Mouse (Mus musculus) adrenal gland, adult 2 months (tissue): Measurements from ENCODE around the gene Slc39a3. TPM values are rescaled to one million over a fixed set of nuclear protein-coding genes. Genes with fewer than 3 reads are reported as not detected.
"Not testable (repeated sequence)": the region's sequence is repeated elsewhere in the genome, so short reads cannot be mapped to it uniquely, and the experiment has no call there.

Source experiments
- DNase-seq: peaks from one replicate; pipeline ENCODE4 v3.0.0; 2021
- polyA plus RNA-seq: library from polyadenylated mRNA; depleted of rRNA; stranded (reverse); fragments of >200 nt; gene quantifications from 2 replicates; pipeline ENCODE4 v1.2.3, GENCODE M21; 2012
- total RNA-seq, 2 experiments: library from RNA; stranded (reverse); gene quantifications; 2 replicates each; pipeline ENCODE4 v1.2.3; 2021

The Slc39a3 gene
- total and polyA plus RNA-seq, 3 experiments, result 50.9 to 154 (median 53.0) TPM

GRCm38 (mm10) chr10:81050645-81051044 lies 13.4 kb upstream of the Slc39a3 start:
- no peak for DNase-seq

DNA sequence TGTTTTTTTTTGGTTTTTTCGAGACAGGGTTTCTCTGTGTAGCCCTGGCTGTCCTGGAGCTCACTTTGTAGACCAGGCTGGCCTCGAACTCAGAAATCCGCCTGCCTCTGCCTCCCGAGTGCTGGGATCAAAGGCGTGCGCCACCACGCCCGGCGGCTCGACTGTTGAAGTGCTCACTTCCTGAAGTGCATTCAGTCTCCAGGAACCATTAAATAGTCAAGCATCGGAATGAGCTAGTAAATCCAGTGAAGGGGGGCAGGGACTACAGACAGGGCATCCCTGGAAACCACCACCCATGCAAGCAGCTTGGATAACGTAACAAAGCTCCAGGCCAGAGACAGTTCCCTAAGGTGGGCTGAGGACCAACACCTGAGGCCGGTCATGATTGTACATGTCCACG lies 8.0 kb upstream of the Slc39a3 start:
- not testable (repeated sequence) for DNase-seq

DNA sequence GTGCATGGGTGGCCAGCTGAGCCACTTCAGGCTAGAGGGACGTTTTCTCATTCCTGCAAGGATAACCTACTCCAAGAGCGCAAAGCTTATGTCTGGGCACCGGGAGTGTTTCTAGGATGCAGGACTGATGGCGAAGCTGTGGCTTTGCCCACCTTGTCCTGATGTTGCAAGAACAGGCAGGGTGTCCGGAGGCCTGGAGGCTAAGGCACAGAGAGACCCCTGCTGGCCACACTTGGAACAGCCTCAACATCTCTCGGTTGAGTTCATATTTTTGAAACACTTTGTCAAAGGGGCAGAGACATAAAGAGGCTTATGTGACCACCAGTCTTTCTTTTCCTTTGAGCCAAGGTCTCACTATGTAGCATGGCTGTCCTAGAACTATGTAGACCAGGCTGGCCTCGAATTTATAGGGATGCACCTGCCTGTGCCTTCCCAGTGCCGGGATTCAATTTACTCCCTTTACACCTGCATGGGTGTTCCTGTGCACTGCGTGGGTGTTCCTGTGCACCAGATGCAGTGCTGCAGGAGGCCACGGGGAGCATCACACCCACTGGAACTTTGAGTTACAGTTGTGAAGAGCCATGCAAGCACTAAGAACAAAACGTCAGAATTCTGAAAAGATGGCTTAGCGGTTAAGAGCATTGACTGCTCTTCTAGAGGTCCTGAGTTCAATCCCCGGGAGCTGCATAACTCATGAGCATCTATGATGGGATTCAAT lies 4.4 kb upstream of the Slc39a3 start:
- peak; percentile 68 for DNase-seq

DNA sequence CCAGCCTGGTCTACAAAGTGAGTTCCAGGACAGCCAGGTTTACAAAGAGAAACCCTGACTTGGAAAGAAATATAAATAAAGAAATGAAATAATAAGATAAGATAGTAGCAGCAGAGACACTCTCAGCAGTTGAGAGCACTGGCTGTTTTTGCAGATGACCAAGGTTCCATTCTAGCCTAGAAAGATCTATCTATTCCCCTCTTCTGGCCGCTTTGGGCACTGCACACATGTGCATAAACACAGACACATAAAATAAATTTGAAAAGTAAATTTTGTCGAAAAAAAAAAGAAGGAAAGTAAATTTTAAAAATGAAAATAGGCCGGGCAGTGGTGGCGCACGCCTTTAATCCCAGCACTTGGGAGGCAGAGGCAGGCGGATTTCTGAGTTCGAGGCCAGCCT lies 975 bp downstream of the Slc39a3 start:
- DNase-seq, result no peak

GRCm38 (mm10) chr10:81033586-81033985 lies 3.6 kb downstream of the Slc39a3 start:
- peak; percentile 85 for DNase-seq

- DNase-seq, result no peak
These were observed 8.2 kb downstream of the Slc39a3 start for GRCm38 (mm10) chr10:81029031-81029430.

DNA sequence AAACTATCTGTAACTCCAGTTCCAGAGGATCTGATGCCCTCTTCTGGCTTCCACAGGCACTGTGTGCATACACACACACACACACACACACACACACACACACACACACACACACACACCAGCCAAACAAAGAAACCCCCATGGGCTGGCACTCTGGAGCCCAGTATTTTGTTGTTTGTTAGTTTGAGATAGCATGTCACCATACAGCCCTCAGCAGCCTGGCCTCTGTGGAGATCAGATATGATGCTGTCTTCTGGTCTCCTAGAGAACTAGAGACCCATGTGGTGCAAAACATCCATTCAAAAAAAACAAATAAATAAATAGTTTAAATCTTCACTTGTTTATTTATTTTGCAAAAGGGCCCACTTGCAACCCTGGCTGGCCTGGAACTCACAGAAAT lies 9.0 kb downstream of the Slc39a3 start:
- DNase-seq, result no peak

DNA sequence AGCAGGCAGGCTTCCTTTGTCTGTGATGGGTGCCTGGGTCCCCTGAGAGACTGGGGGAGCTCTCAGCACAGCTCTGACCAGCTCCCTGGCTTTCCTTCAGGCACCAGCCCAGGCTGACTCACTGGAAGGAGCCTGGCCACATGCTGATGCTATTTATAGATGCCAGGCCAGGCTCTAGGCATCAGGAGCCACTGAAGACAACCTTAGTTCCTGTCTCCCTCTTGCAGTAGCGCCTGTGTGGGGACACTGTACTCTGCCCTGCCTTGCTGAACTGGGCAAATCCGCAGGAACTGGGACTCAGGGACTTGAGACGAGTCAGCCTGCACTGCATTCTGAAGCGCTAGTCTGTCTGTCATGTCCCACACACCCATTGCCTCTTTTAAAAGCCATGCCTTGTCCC lies 9.9 kb downstream of the Slc39a3 start:
- DNase-seq, result peak; percentile 82

GRCm38 (mm10) chr10:81026857-81027256 lies 10.4 kb downstream of the Slc39a3 start:
- no peak for DNase-seq

DNA sequence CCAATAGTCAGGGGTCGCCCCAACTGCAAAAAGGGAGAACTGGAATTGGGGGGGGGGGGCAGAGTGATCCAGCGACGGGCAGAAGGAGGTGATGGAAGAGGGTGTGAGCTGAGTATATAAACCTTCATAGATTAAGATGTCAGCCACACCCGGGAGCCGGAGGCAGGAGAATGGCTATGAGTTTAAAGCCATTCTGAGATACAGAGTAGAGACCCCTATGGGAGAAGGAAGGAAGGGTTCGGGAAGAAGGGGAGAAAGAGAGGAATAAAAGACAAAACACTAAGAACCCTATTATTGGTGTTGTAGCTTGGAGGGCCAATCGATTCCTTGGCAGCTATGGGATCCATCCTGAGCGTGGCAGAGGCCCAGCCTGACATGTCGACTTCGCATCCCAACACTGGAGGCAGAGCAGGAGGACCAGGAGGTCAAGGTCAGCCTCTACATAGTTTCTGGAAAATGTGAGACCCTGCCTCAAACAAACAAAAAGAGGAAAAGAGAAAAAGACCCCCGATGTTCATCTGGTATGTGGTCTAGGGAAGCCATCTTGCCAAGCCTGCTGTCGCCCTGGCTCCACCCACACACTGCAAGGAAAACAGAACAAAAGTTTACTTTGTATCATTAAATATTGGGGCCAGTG lies 11.5 kb downstream of the Slc39a3 start, which contains the start of gene Diras1:
Diras1 (minus strand) TSS at position 24 of the 637 bp plus-strand sequence.
- DNase-seq, result no peak

- DNase-seq, result peak; percentile 26
These were observed 12.1 kb downstream of the Slc39a3 start for GRCm38 (mm10) chr10:81025047-81025621.

- no peak for DNase-seq
These were observed 12.8 kb downstream of the Slc39a3 start for GRCm38 (mm10) chr10:81024346-81024937.

- no peak for DNase-seq
These were observed 14.5 kb downstream of the Slc39a3 start for GRCm38 (mm10) chr10:81022744-81023143.

GRCm38 (mm10) chr10:81021547-81022110 lies 15.6 kb downstream of the Slc39a3 start:
- no peak for DNase-seq

DNA sequence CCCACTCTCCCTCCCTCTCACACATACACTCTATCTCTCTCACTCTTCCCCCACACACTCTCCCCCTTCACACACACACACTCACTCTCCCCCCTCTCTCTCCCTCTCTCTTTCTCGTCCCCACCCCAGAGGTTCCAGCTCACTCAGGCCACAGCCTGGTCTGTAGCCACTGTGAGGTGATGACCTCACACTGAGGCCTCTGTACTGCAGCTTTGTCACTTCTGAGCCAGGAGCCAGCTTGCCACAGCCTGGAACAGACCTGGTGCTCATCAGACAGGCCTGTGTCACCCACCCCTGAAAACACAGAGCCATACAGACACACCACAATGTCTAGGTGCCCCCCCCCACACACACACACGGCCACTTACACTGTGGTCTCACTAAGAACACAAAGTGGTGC lies 17.0 kb downstream of the Slc39a3 start:
- no peak for DNase-seq

GRCm38 (mm10) chr10:81019687-81020086 lies 17.5 kb downstream of the Slc39a3 start:
- no peak for DNase-seq

DNA sequence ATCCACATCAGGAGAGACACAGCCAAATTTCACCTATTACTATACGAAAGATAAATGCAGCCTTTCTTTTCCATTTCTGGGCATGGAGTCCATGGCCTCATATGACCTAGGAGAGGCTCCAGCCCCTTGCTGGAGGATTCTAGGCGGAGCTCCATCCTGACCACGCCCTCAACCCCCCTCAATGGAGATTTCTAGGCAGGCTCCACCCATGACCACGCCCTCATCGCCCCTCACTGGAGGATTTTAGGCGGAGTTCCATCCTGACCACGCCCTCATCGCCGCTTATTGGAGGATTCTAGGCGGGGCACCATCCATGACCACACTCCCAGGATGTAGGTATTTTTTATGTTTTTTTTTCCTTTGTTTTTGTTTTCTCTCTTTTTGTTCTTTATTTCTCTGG lies 18.9 kb downstream of the Slc39a3 start:
- DNase-seq, result no peak

- peak; percentile 66 for DNase-seq
These were observed 20.6 kb downstream of the Slc39a3 start for GRCm38 (mm10) chr10:81016645-81017044.

DNA sequence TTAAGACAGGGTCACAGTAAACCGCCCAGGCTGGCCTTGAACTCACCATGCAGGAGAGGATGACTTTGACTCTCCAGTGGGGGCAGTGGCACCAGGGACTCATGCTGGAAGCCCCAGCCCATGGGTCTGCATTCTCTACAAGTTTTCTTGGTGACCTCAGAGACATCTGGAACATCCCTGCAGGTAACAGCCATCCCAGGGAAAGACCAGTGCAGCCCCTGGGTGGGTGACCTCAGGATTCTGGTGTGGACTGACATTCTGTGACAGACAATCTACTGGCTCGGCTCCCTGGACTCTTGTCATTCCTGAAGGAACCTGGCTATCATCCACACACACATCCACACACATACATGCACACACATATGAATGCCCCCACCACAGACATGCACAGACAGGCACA lies 21.6 kb downstream of the Slc39a3 start:
- no peak for DNase-seq

DNA sequence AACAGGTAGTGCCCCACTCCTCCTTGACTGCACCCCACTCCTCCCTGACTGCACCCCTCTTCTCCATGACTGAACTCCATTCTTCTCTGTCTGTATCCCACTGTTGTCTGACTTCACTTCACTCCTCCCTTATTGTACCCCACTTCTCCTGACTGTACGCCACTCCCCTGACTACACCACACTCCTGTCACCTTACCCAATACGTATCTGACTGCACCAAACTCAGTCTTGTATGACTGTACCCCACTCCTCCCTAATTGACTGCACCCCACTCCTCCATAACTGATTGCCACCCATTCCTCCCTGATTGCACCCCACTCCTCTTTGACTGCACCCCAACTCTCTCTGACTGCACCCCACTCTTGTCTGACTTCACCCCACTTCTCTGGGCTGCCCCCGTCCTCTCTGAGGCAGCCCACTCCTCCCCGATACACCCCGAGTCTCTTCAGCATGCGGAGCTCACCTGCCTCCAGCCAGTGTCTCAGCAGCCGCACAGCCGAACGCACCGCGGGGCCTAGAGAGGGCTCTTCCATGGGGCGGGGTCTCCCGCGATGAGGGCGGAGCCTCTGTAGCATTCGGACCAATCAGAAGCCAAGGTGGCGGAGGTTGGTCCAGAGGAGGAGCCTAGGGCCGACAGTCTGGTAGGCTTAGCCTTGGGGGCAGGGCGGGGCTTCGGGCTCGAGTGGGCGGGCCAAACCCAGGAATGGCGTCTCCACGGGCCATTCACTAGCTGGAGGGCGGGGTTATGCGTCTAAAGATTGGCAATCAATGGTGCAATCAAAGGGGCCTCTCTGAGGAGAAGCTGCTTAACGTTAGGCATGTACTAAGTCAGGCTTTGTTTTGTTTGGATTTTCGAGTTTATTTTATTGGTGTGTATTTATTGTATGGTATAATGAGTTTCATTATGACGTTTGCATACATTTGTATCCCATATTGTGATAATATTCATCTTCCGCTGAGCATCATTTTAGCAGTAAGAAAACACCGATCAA lies 22.5 kb downstream of the Slc39a3 start, which contains the start of gene Gng7:
Gng7 (minus strand) TSS at position 553 of the 992 bp plus-strand sequence.
- peak; percentile 99 for DNase-seq

DNA sequence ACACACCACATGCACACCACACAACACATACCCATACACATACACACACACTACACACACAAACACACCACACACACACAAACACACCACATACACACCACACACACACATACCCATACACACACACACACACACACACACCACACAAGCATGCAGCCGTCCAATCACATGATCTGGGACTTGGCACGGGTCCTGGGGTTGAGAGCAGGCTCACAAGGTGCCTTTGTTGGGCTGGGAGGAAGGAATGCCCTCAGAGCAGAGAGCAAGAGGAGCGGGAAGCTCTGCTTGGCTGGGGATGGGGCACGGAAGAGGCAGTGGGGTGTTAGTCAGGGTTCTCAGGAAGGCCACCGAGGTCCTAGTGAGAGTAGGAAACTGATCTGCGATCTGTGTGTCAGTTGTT lies 26.4 kb downstream of the Slc39a3 start:
- DNase-seq, result no peak
